Mouse (Mus musculus): ENCODE results near the gene Reep6.
"Not testable (repeated sequence)": the region's sequence is repeated elsewhere in the genome, so short reads cannot be mapped to it uniquely, and the experiment has no call there.

Reep6 gene

GRCm38 (mm10) chr10:80325045-80325444 lies 4.7 kb upstream of the Reep6 start:
- no peak for DNase-seq (ENCODE audit: inconsistent ontology term)

- no peak for DNase-seq (ENCODE audit: inconsistent ontology term)
Observed at GRCm38 (mm10) chr10:80330084-80330483, 331 bp downstream of the Reep6 start.

GRCm38 (mm10) chr10:80330888-80331287 lies 1.1 kb downstream of the Reep6 start:
- no peak for DNase-seq (ENCODE audit: inconsistent ontology term)

GRCm38 (mm10) chr10:80331636-80332524 lies 2.1 kb downstream of the Reep6 start:
- DNase-seq (ENCODE audit: inconsistent ontology term): no peak

- peak; percentile 70 for DNase-seq (ENCODE audit: inconsistent ontology term)
Observed at GRCm38 (mm10) chr10:80332525-80332989, 2.8 kb downstream of the Reep6 start.

GRCm38 (mm10) chr10:80336263-80336662 lies 6.5 kb downstream of the Reep6 start:
- DNase-seq (ENCODE audit: inconsistent ontology term): no peak

GRCm38 (mm10) chr10:80339941-80340750 lies 10.4 kb downstream of the Reep6 start:
- DNase-seq (ENCODE audit: inconsistent ontology term): peak; percentile 81

GRCm38 (mm10) chr10:80341026-80341425 lies 11.3 kb downstream of the Reep6 start:
- no peak for DNase-seq (ENCODE audit: inconsistent ontology term)

GRCm38 (mm10) chr10:80341491-80342304 lies 11.9 kb downstream of the Reep6 start:
- no peak for DNase-seq (ENCODE audit: inconsistent ontology term)

GRCm38 (mm10) chr10:80342305-80342748 lies 12.6 kb downstream of the Reep6 start:
- DNase-seq (ENCODE audit: inconsistent ontology term): no peak

GRCm38 (mm10) chr10:80342749-80343424 lies 13.1 kb downstream of the Reep6 start:
- DNase-seq (ENCODE audit: inconsistent ontology term): peak; percentile 91

- no peak for DNase-seq (ENCODE audit: inconsistent ontology term)
Observed at GRCm38 (mm10) chr10:80343425-80343895, 13.7 kb downstream of the Reep6 start.

GRCm38 (mm10) chr10:80344131-80344661 lies 14.4 kb downstream of the Reep6 start:
- no peak for DNase-seq (ENCODE audit: inconsistent ontology term)

- DNase-seq (ENCODE audit: inconsistent ontology term): no peak
Observed at GRCm38 (mm10) chr10:80345122-80345521, 15.4 kb downstream of the Reep6 start.

- not testable (repeated sequence) for DNase-seq (ENCODE audit: inconsistent ontology term)
Observed at GRCm38 (mm10) chr10:80345929-80346328, 16.2 kb downstream of the Reep6 start.

GRCm38 (mm10) chr10:80347514-80347967 lies 17.8 kb downstream of the Reep6 start:
- DNase-seq (ENCODE audit: inconsistent ontology term): peak; percentile 19

- DNase-seq (ENCODE audit: inconsistent ontology term): peak; percentile 78
Observed at GRCm38 (mm10) chr10:80348244-80348781, 18.6 kb downstream of the Reep6 start, which contains the start of gene Adamtsl5. Gene Adamtsl5 (minus strand): TSS chr10:80348412.

- DNase-seq (ENCODE audit: inconsistent ontology term): peak; percentile 59
Observed at GRCm38 (mm10) chr10:80348981-80349380, 19.2 kb downstream of the Reep6 start.

GRCm38 (mm10) chr10:80350292-80350691 lies 20.5 kb downstream of the Reep6 start:
- DNase-seq (ENCODE audit: inconsistent ontology term): peak; percentile 77

GRCm38 (mm10) chr10:80351896-80352295 lies 22.1 kb downstream of the Reep6 start:
- DNase-seq (ENCODE audit: inconsistent ontology term): no peak
